Mouse (Mus musculus) liver, adult (tissue): ENCODE measurements around the gene Ssh1.

Experiments used
- GATA4 ChIP-seq: IDR thresholded peaks from 2 replicates; pipeline ENCODE4 v1.6.1; 2014; ENCODE audit warnings: mild to moderate bottlenecking, low read length; ENCODE audit not compliant: insufficient replicate concordance

Gene Ssh1

DNA sequence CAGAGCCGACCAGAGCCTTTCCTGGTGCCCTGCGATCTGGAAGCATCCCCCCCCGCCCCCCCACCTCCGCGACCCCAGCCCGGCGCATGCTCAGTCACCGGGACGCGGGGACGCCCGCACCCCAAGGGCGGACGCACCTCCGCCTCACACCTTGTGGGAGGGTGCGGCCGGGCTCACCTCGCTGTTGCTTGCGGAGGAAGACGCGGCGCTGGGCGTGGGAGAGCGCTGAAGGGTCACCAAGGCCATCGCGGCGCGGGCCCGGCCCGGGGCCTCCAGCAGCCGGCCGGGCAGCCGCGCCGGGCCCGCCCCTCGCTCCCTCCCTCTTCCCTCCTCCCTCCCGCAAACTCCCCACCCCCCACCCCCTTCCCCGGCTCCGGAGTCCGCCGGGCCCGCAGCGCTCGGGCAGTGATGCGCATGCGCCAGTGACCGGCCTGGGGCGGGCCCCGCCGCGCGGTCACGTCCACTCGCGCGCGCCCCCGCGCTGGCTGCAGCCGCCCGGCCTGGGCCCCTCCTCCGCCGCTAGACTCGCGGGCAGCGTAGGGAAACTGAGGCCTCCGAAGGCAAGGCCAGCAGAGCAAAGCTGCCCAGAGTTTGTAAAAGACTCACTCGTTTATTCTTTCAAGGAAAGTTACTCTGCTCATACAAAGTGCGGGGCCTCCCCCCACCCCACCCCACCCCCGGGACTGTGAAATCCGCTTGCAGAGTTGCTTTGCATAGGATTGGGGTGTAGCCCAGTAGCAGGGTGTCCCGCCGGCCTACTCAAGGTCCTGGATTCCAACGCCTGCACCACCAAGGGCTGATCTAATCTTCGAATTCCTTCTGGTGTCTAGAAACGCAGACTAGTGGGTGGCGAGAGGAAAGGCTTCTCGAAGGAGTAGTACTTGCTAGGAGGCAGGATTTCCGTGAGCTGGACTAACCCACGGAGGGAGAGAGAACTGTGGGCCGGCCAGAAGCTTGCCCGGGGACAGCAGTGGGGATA, at the start of gene Ssh1:
Ssh1 (minus strand) TSS at position 408 of the 979 bp plus-strand sequence.
- TF ChIP-seq GATA4, result no peak

- TF ChIP-seq GATA4, result no peak
Observed at GRCm38 (mm10) chr5:114041327-114041930, 47.7 kb upstream of the Ssh1 start.

GRCm38 (mm10) chr5:114040911-114041310, 47.2 kb upstream of the Ssh1 start:
- no peak for TF ChIP-seq GATA4

- TF ChIP-seq GATA4, result no peak
Observed at GRCm38 (mm10) chr5:114040508-114040907, 46.8 kb upstream of the Ssh1 start.

DNA sequence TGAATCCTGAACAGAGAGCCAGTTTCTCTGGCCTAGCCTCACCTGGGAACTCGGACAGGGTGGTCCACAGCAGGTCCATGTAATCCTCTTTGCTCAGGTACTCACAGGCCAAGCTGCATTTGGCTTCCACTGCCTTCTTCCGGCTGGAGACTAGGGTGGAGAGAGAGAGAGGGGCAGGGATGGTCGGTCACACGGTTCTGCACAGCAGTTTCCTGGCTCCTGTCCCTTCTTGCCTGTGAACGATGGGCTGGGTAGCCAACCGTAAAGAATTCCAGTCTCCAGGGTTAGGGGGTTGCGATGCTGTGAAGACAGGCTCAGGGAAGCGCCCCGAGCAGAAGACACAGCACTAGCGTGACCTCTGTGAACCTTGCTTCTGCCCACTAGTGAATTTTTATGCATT, 41.4 kb upstream of the Ssh1 start:
- TF ChIP-seq GATA4, result no peak

- no peak for TF ChIP-seq GATA4
Observed at GRCm38 (mm10) chr5:114034393-114034792, 40.7 kb upstream of the Ssh1 start.

- no peak for TF ChIP-seq GATA4
Observed at GRCm38 (mm10) chr5:114032161-114032763, 38.6 kb upstream of the Ssh1 start.

- no peak; the same call in 1 of the 2 replicates for TF ChIP-seq GATA4
Observed at GRCm38 (mm10) chr5:114030652-114031051, 37.0 kb upstream of the Ssh1 start.

- TF ChIP-seq GATA4, result no peak
Observed at GRCm38 (mm10) chr5:114028111-114028510, 34.4 kb upstream of the Ssh1 start.

DNA sequence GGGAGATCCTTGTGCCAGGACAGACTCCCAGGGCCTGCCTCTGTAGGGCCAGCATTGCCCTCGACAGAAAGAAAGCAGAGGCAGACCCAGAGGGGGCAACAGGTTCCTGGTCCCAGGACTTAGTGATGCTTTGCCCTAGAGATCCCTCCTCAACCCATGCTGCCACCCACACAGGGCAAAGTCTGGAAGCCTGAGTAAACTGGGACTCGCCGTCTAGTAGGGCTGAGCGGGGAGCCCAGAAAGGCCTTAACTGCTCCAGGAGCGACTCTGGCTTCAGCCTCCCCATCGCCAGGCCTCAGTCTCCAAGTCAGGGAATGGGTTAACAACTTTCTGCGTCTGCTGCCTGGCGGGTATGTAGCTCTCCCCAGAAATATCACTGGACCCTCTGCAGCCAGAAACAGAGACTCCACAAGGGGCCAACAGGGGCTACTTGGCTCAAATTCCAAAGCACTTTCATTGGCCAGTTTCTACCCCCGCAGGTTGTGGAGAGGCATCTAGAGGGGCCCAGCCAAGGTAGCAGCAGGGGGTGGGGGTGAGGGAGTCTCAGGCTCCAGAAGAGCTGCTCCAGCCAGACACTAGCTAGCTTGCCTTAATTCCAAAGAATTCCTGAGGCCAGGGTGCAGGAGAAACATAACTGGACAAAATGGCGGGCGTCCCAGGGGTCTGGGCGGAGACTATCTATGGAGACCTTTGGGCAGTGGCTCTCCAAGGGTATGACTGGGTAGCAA, 33.7 kb upstream of the Ssh1 start:
- no peak for TF ChIP-seq GATA4

- TF ChIP-seq GATA4, result no peak
Observed at GRCm38 (mm10) chr5:114024885-114025284, 31.2 kb upstream of the Ssh1 start.

GRCm38 (mm10) chr5:114024390-114024789, 30.7 kb upstream of the Ssh1 start:
- no peak for TF ChIP-seq GATA4

GRCm38 (mm10) chr5:114015121-114015520, 21.4 kb upstream of the Ssh1 start:
- no peak for TF ChIP-seq GATA4

DNA sequence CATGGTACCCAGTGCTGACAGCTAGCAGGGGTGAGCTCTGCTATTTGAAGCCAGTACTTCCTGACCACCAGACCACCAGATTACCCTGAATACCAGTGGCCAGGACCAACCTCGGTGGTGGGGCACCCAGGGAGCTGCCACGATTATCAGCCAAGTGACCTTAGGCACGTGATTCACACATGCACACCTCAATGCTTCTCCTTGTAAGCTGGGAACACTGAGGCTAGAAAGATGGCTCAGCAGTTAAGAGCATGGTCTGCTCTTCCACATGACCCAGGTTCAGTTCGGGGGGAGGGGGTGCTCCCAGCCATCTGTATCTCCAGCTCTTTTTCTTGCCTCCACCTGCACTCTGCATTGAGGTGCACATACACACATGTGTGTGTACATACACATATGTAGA, 15.4 kb upstream of the Ssh1 start:
- no peak for TF ChIP-seq GATA4

GRCm38 (mm10) chr5:114007753-114008453, 14.2 kb upstream of the Ssh1 start:
- TF ChIP-seq GATA4, result no peak

GRCm38 (mm10) chr5:114006974-114007373, 13.3 kb upstream of the Ssh1 start:
- no peak for TF ChIP-seq GATA4
